Mouse (Mus musculus) testis, adult 2 months (tissue): Measurements from ENCODE around the gene Ran.

Source experiments
- CTCF ChIP-seq: fragments of 200-500 bp; IDR thresholded peaks from 2 replicates; pipeline ENCODE4 v1.5.1; 2012; ENCODE audit warnings: low read depth, mild to moderate bottlenecking, inconsistent platforms, low read length, moderate library complexity; ENCODE audit not compliant: control insufficient read depth, insufficient read depth, insufficient replicate concordance
- POLR2A ChIP-seq: fragments of 200-500 bp; IDR thresholded peaks from 2 replicates; pipeline ENCODE4 v1.6.1; 2012; ENCODE audit warnings: low read depth, mild to moderate bottlenecking, inconsistent platforms, low read length, moderate library complexity; ENCODE audit not compliant: control insufficient read depth

DNA sequence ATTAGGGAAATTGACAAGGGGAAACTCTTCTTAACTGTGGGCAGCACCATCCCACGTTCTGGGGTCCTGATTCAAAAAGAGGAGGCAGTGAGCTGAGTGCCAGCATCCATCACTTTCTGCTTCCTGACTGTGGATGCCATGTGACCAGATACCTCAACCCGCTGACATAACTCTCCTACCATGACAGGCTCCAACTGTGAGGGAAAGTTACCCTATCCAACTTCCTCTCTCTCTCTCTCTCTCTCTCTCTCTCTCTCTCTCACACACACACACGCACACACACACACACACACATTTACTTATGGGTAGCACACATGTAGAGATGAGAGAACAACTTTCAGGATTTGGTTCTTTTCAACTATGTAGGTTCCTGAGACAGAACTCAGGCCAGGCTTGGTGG, 10.3 kb upstream of the Ran start:
- TF ChIP-seq POLR2A (no peak), CTCF (no peak)
